Mouse (Mus musculus) CH12.LX (cell line): ENCODE results near the gene Hmgcl. TPM values are rescaled to one million over a fixed set of nuclear protein-coding genes. Genes with fewer than 3 reads are reported as not detected.

ENCODE experiments used
- DNase-seq: peaks from one replicate; pipeline ENCODE4 v3.0.0-alpha.2; 2013; ENCODE audit errors: extremely low read depth
- H3K27ac ChIP-seq: 2 replicates; pipeline ENCODE4 v1.5.1; 2012; ENCODE audit warnings: low read depth, mild to moderate bottlenecking, control low read depth, moderate library complexity; ENCODE audit not compliant: insufficient read depth
- H3K27me3 ChIP-seq: replicated peaks from 2 replicates; pipeline ENCODE3; 2012; ENCODE audit warnings: inconsistent platforms
- H3K36me3 ChIP-seq, 2 experiments: replicated peaks in 1 of 2; 2 replicates each; pipeline versions ENCODE3 to v1.6.1; 2012; ENCODE audit warnings: inconsistent platforms in 1 of 2, low read length in 1 of 2, mild to moderate bottlenecking in 1 of 2, mixed read lengths in 1 of 2, moderate library complexity in 1 of 2; ENCODE audit not compliant: control insufficient read depth in 1 of 2, insufficient read depth in 1 of 2
- H3K4me1 ChIP-seq, 2 experiments: 2 replicates each; pipeline ENCODE4 v1.6.1; 2012; ENCODE audit warnings: inconsistent platforms in 1 of 2, moderate library complexity in 1 of 2; ENCODE audit not compliant: insufficient read depth in 2 of 2, control insufficient read depth in 1 of 2
- H3K4me2 ChIP-seq: 2 replicates; pipeline ENCODE4 v1.6.1; 2012; ENCODE audit warnings: low read depth, mild to moderate bottlenecking, control low read depth; ENCODE audit not compliant: poor library complexity, insufficient read depth, severe bottlenecking
- H3K4me3 ChIP-seq, 3 experiments: fragments of 150-350 bp in 1 of 3; sonication (generic) in 1 of 3; replicated peaks in 1 of 3; 2 replicates each; pipeline versions ENCODE3 to v1.5.1; 2011 to 2012; ENCODE audit warnings: low read depth in 2 of 3, low read length in 2 of 3, mild to moderate bottlenecking in 2 of 3, moderate library complexity in 2 of 3, control low read depth in 1 of 3, improper control_type of control experiment in 1 of 3, inconsistent platforms in 1 of 3, mixed read lengths in 1 of 3; ENCODE audit not compliant: poor library complexity in 1 of 3
- H3K79me2 ChIP-seq: replicated peaks from 2 replicates; pipeline ENCODE4 v1.6.1; 2012; ENCODE audit warnings: mild to moderate bottlenecking, moderate library complexity; ENCODE audit not compliant: control insufficient read depth, poor library complexity, insufficient read depth, severe bottlenecking; ENCODE audit errors: extremely low read depth
- H3K9ac ChIP-seq: 2 replicates; pipeline ENCODE4 v1.6.1; 2012; ENCODE audit warnings: low read depth, mild to moderate bottlenecking, control low read depth, moderate library complexity; ENCODE audit not compliant: insufficient read depth
- H3K9me3 ChIP-seq: replicated peaks from 2 replicates; pipeline ENCODE3; 2012; ENCODE audit warnings: low read length, inconsistent platforms, mixed read lengths
- BHLHE40 ChIP-seq: IDR thresholded peaks from 2 replicates; pipeline ENCODE4 v1.6.1; 2011; ENCODE audit warnings: mild to moderate bottlenecking, low read depth, low read length, improper control_type of control experiment
- CHD1 ChIP-seq: IDR thresholded peaks from 2 replicates; pipeline ENCODE4 v1.6.1; 2012; ENCODE audit warnings: low read depth, low read length, improper control_type of control experiment, inconsistent platforms
- CHD2 ChIP-seq: IDR thresholded peaks from 2 replicates; pipeline ENCODE4 v1.6.1; 2011; ENCODE audit warnings: low read length, improper control_type of control experiment
- CTCF ChIP-seq, 2 experiments: IDR thresholded peaks in 1 of 2; conservative IDR thresholded peaks in 1 of 2; 2 replicates each; pipeline ENCODE4 v1.5.1; 2011 to 2012; ENCODE audit warnings: low read depth in 2 of 2, low read length in 2 of 2, improper control_type of control experiment in 1 of 2, inconsistent platforms in 1 of 2, mild to moderate bottlenecking in 1 of 2, moderate library complexity in 1 of 2
- E2F4 ChIP-seq: IDR thresholded peaks from 2 replicates; pipeline ENCODE4 v1.6.1; 2011; ENCODE audit warnings: low read depth, low read length, improper control_type of control experiment; ENCODE audit not compliant: insufficient replicate concordance
- ELF1 ChIP-seq: IDR thresholded peaks from 2 replicates; pipeline ENCODE4 v1.6.1; 2014; ENCODE audit warnings: low read depth, mild to moderate bottlenecking, inconsistent platforms, low read length, improper control_type of control experiment
- EP300 ChIP-seq: IDR thresholded peaks from 2 replicates; pipeline ENCODE4 v1.6.1; 2011; ENCODE audit warnings: low read length, improper control_type of control experiment
- ETS1 ChIP-seq: conservative IDR thresholded peaks from 2 replicates; pipeline ENCODE4 v1.6.1; 2012; ENCODE audit warnings: low read depth, mild to moderate bottlenecking, inconsistent platforms, low read length, improper control_type of control experiment, moderate library complexity
- GABPA ChIP-seq: IDR thresholded peaks from 2 replicates; pipeline ENCODE4 v1.6.1; 2012; ENCODE audit warnings: low read depth, low read length, improper control_type of control experiment, inconsistent platforms; ENCODE audit not compliant: insufficient replicate concordance
- HCFC1 ChIP-seq: IDR thresholded peaks from 2 replicates; pipeline ENCODE4 v1.6.1; 2012; ENCODE audit warnings: low read depth, mild to moderate bottlenecking, inconsistent platforms, low read length, improper control_type of control experiment
- IRF4 ChIP-seq: IDR thresholded peaks from 2 replicates; pipeline ENCODE4 v1.6.1; 2014; ENCODE audit warnings: low read depth, mild to moderate bottlenecking, inconsistent platforms, low read length, improper control_type of control experiment
- JUN ChIP-seq: IDR thresholded peaks from 2 replicates; pipeline ENCODE4 v1.6.1; 2011; ENCODE audit warnings: low read depth, mild to moderate bottlenecking, low read length, improper control_type of control experiment, moderate library complexity; ENCODE audit not compliant: insufficient read depth
- JUND ChIP-seq: conservative IDR thresholded peaks from 2 replicates; pipeline ENCODE4 v1.6.1; 2011; ENCODE audit warnings: low read depth, low read length, improper control_type of control experiment
- KAT2A ChIP-seq: IDR thresholded peaks from 2 replicates; pipeline ENCODE4 v1.6.1; 2012; ENCODE audit warnings: low read length, improper control_type of control experiment, inconsistent platforms; ENCODE audit not compliant: insufficient replicate concordance
- MAFK ChIP-seq: IDR thresholded peaks from 2 replicates; pipeline ENCODE4 v1.6.1; 2011; ENCODE audit warnings: low read length, improper control_type of control experiment; ENCODE audit not compliant: insufficient replicate concordance
- MAX ChIP-seq: IDR thresholded peaks from 2 replicates; pipeline ENCODE4 v1.6.1; 2011; ENCODE audit warnings: low read length, improper control_type of control experiment
- MAZ ChIP-seq: IDR thresholded peaks from 2 replicates; pipeline ENCODE4 v1.6.1; 2012; ENCODE audit warnings: low read depth, mild to moderate bottlenecking, inconsistent platforms, low read length, improper control_type of control experiment, moderate library complexity
- MEF2A ChIP-seq: IDR thresholded peaks from 2 replicates; pipeline ENCODE4 v1.6.1; 2014; ENCODE audit warnings: low read depth, mild to moderate bottlenecking, inconsistent platforms, low read length, improper control_type of control experiment, borderline replicate concordance
- MXI1 ChIP-seq: IDR thresholded peaks from 2 replicates; pipeline ENCODE4 v1.6.1; 2011; ENCODE audit warnings: mild to moderate bottlenecking, low read depth, low read length, improper control_type of control experiment
- MYC ChIP-seq: IDR thresholded peaks from 2 replicates; pipeline ENCODE4 v1.6.1; 2011; ENCODE audit warnings: low read depth, mild to moderate bottlenecking, improper control_type of control experiment, low read length
- NELFE ChIP-seq: IDR thresholded peaks from 2 replicates; pipeline ENCODE4 v1.6.1; 2011; ENCODE audit warnings: low read depth, low read length, improper control_type of control experiment
- NRF1 ChIP-seq: IDR thresholded peaks from 2 replicates; pipeline ENCODE4 v1.6.1; 2014; ENCODE audit warnings: low read depth, mild to moderate bottlenecking, inconsistent platforms, low read length, improper control_type of control experiment, moderate library complexity
- PAX5 ChIP-seq: IDR thresholded peaks from 2 replicates; pipeline ENCODE4 v1.6.1; 2012; ENCODE audit warnings: low read length, inconsistent platforms, mixed read lengths
- POLR2A ChIP-seq: IDR thresholded peaks from 2 replicates; pipeline ENCODE4 v1.6.1; 2011; ENCODE audit warnings: low read depth, mild to moderate bottlenecking, improper control_type of control experiment, low read length
- POLR2AphosphoS2 ChIP-seq: IDR thresholded peaks from 2 replicates; pipeline ENCODE4 v1.6.1; 2011; ENCODE audit warnings: low read depth, low read length, improper control_type of control experiment
- RAD21 ChIP-seq: IDR thresholded peaks from 2 replicates; pipeline ENCODE4 v1.6.1; 2011; ENCODE audit warnings: low read depth, mild to moderate bottlenecking, low read length, improper control_type of control experiment, moderate library complexity
- RCOR1 ChIP-seq: conservative IDR thresholded peaks from 2 replicates; pipeline ENCODE4 v1.6.1; 2012; ENCODE audit warnings: low read depth, mild to moderate bottlenecking, inconsistent platforms, low read length, improper control_type of control experiment
- SIN3A ChIP-seq: IDR thresholded peaks from 2 replicates; pipeline ENCODE4 v1.6.1; 2012; ENCODE audit warnings: low read length, improper control_type of control experiment, inconsistent platforms
- SMC3 ChIP-seq: IDR thresholded peaks from 2 replicates; pipeline ENCODE4 v1.6.1; 2011; ENCODE audit warnings: low read depth, low read length, improper control_type of control experiment
- TBP ChIP-seq: conservative IDR thresholded peaks from 2 replicates; pipeline ENCODE4 v1.6.1; 2011; ENCODE audit warnings: low read depth, low read length, improper control_type of control experiment
- TCF12 ChIP-seq: IDR thresholded peaks from 2 replicates; pipeline ENCODE4 v1.6.1; 2014; ENCODE audit warnings: low read depth, mild to moderate bottlenecking, inconsistent platforms, low read length, improper control_type of control experiment
- UBTF ChIP-seq: IDR thresholded peaks from 2 replicates; pipeline ENCODE4 v1.6.1; 2012; ENCODE audit warnings: low read depth, mild to moderate bottlenecking, inconsistent platforms, low read length, improper control_type of control experiment, moderate library complexity
- USF1 ChIP-seq: IDR thresholded peaks from 2 replicates; pipeline ENCODE4 v1.6.1; 2014; ENCODE audit warnings: low read depth, mild to moderate bottlenecking, inconsistent platforms, low read length, improper control_type of control experiment
- USF2 ChIP-seq: conservative IDR thresholded peaks from 2 replicates; pipeline ENCODE4 v1.6.1; 2011; ENCODE audit warnings: low read depth, low read length, improper control_type of control experiment
- ZC3H11A ChIP-seq: IDR thresholded peaks from 2 replicates; pipeline ENCODE4 v1.6.1; 2012; ENCODE audit warnings: low read depth, mild to moderate bottlenecking, inconsistent platforms, low read length, improper control_type of control experiment
- ZKSCAN1 ChIP-seq: IDR thresholded peaks from 2 replicates; pipeline ENCODE4 v1.6.1; 2012; ENCODE audit warnings: low read depth, inconsistent platforms, low read length, improper control_type of control experiment, borderline replicate concordance
- ZMIZ1 ChIP-seq: IDR thresholded peaks from 2 replicates; pipeline ENCODE4 v1.6.1; 2012; ENCODE audit warnings: low read depth, mild to moderate bottlenecking, inconsistent platforms, low read length, improper control_type of control experiment
- ZNF384 ChIP-seq: IDR thresholded peaks from 2 replicates; pipeline ENCODE4 v1.6.1; 2012; ENCODE audit warnings: low read depth, low read length, improper control_type of control experiment, inconsistent platforms
- dilution Hi-C: fragments of 300-500 bp; cut with MboI; formaldehyde crosslinking; loops from 2 replicates; pipeline ENCODE4 v1.14.3; 2020; ENCODE audit warnings: low sequenced_read_pairs; ENCODE audit not compliant: extremely low pct_unique_long_range_greater_than_20kb, extremely low pct_ligation_motif_present
- in situ Hi-C: fragments of 300-500 bp; cut with MboI; formaldehyde crosslinking; loops from 3 replicates; pipeline ENCODE4 v1.14.3; 2019; ENCODE audit warnings: low sequenced_read_pairs, low pct_ligation_motif_present, low pct_unique_long_range_greater_than_20kb, mixed read lengths
- polyA plus RNA-seq: library from polyadenylated mRNA; unstranded; fragments of >175 nt; gene quantifications from 2 replicates; pipeline ENCODE4 v1.2.1, GENCODE M21; 2012; ENCODE audit warnings: low read depth; ENCODE audit not compliant: insufficient read length
- total RNA-seq, 2 experiments: library from RNA; depleted of rRNA; stranded (reverse); fragments of 300-350 nt in 1 of 2; fragments of >200 nt in 1 of 2; gene quantifications; 2 replicates each; pipeline ENCODE4 v1.2.3; 2012 to 2014

Hmgcl gene
- total RNA-seq (2012; rRNA removed): 32.4 and 42.7 TPM in 2 replicates
- 38.0 and 39.5 TPM in 2 replicates for total RNA-seq (2014; rRNA removed)
- polyA plus RNA-seq: 27.2 and 27.6 TPM in 2 replicates

- Histone ChIP-seq H3K9ac (peak within 1 kb of the TSS; percentile 51), H3K79me2 (no peaks in the 10 kb centered on the region), H3K4me1 (peaks cover 3 to 34% of the 10 kb centered on the region in 2 experiments; a peak in 3 of 4 replicates), H3K4me2 (peak within 1 kb of the TSS; percentile 72), H3K27me3 (no peaks in the 10 kb centered on the region), H3K9me3 (peaks cover 2% of the 10 kb centered on the region), H3K36me3 (peaks cover 5 to 39% of the 10 kb centered on the region in 2 experiments), H3K4me3 (peak within 1 kb of the TSS; percentile 67 to 87 (median 71)), H3K27ac (no peak within 1 kb of the TSS)
- dilution Hi-C loops (no loop called here), in situ Hi-C loops (loop anchor here (10.0 kb wide), 1 partner anchor 61 kb away; no protein-coding TSS in a partner anchor)
- 0 out of 2 replicates have a peak, but pooled peaks have one; percentile 16 for TF ChIP-seq ELF1
- no peak for TF ChIP-seq CTCF (conservative IDR thresholded peaks at IDR 0.05 in 1 of 2, IDR thresholded peaks at IDR 0.05 in 1 of 2; ENCODE audit: low read depth in 2 of 2, low read length in 2 of 2)
- peak; percentile 70; the same call in 1 of the 2 replicates for TF ChIP-seq POLR2A
- peak; percentile 50 for TF ChIP-seq NRF1
- TF ChIP-seq SMC3: no peak; the same call in 1 of the 2 replicates
- TF ChIP-seq UBTF: no peak
- peak; percentile 98 for TF ChIP-seq MAX
- TF ChIP-seq TBP: peak; percentile 73
- TF ChIP-seq KAT2A: no peak
- TF ChIP-seq BHLHE40: no peak
- TF ChIP-seq GABPA: no peak
- no peak for TF ChIP-seq ETS1
- TF ChIP-seq ZC3H11A: no peak
- peak; percentile 47 for TF ChIP-seq HCFC1
- peak; percentile 71 for TF ChIP-seq NELFE
- peak; percentile 75 for TF ChIP-seq TCF12
- no peak for TF ChIP-seq MEF2A
- TF ChIP-seq POLR2AphosphoS2: no peak
- no peak for TF ChIP-seq CHD1
- TF ChIP-seq MYC: no peak
- TF ChIP-seq SIN3A: peak; percentile 59
- no peak for TF ChIP-seq RAD21
- TF ChIP-seq PAX5: no peak
- TF ChIP-seq MAFK: no peak
- peak; percentile 48 for TF ChIP-seq ZMIZ1
- TF ChIP-seq JUND: no peak
- TF ChIP-seq ZNF384: no peak
- no peak for TF ChIP-seq CHD2
- no peak for TF ChIP-seq MAZ
- no peak for TF ChIP-seq ZKSCAN1
- TF ChIP-seq E2F4: no peak
- no peak for TF ChIP-seq EP300
- TF ChIP-seq JUN: no peak
- TF ChIP-seq IRF4: peak; percentile 34; the same call in 1 of the 2 replicates
- TF ChIP-seq USF1: peak; percentile 97
- no peak for TF ChIP-seq RCOR1
- peak; percentile 55; the same call in 1 of the 2 replicates for TF ChIP-seq MXI1
- peak; percentile 96 for TF ChIP-seq USF2
- peak; percentile 93 for DNase-seq
These were observed at the start of gene Hmgcl for GRCm38 (mm10) chr4:135946278-135946658. Gene Hmgcl (plus strand): TSS chr4:135946448.
